Mouse (Mus musculus) embryonic facial prominence, embryonic 10.5 days (tissue): Measurements from ENCODE around the gene Rasgef1b. TPM values are rescaled to one million over a fixed set of nuclear protein-coding genes. Genes with fewer than 3 reads are reported as not detected.
A peak's percentile ranks its signal among the peaks of the same experiment; 100 is the strongest.

ENCODE experiments used
- DNase-seq: peaks from one replicate; pipeline ENCODE4 v3.0.0-alpha.2; 2017; ENCODE audit warnings: low spot score
- H3K27ac ChIP-seq: fragments of 300-500 bp; sonication (generic); replicated peaks from 2 replicates; pipeline ENCODE4 v1.5.1; 2016; ENCODE audit warnings: mild to moderate bottlenecking
- H3K27me3 ChIP-seq: fragments of 300-500 bp; sonication (generic); replicated peaks from 2 replicates; pipeline ENCODE4 v1.6.1; 2016; ENCODE audit warnings: low read depth, mild to moderate bottlenecking; ENCODE audit not compliant: poor library complexity, severe bottlenecking
- H3K36me3 ChIP-seq: fragments of 300-500 bp; sonication (generic); replicated peaks from 2 replicates; pipeline ENCODE4 v1.6.1; 2016; ENCODE audit warnings: mild to moderate bottlenecking, moderate library complexity
- H3K4me1 ChIP-seq: fragments of 300-500 bp; sonication (generic); 2 replicates; pipeline ENCODE4 v1.6.1; 2016
- H3K4me3 ChIP-seq: fragments of 300-500 bp; sonication (generic); 2 replicates; pipeline ENCODE4 v1.5.1; 2016; ENCODE audit warnings: mild to moderate bottlenecking, moderate library complexity
- H3K9me3 ChIP-seq: fragments of 300-500 bp; sonication (generic); 2 replicates; pipeline ENCODE4 v1.6.1; 2016; ENCODE audit warnings: mild to moderate bottlenecking
- whole genome bisulfite sequencing: fragments of 180-500 bp; shearing (Covaris S2); methylation state at CpG from one replicate; pipeline ENCODE4 v1.1.7; 2016; 5-methylcytosine and 5-hydroxymethylcytosine counted together
- polyA plus RNA-seq: library from polyadenylated mRNA; unstranded; fragments of >200 nt; fragmentation: Nextera tagmentation; extraction: Ambion mirVana; gene quantifications from 2 replicates; pipeline ENCODE4 v1.2.1, GENCODE M21; 2016

Gene Rasgef1b
- polyA plus RNA-seq, 1 experiment from 2014 or later = 11.8 TPM

- WGBS = 78% methylated on average over 5 of the region's 5 CpGs
- Histone ChIP-seq H3K4me1 (peaks cover 65% of the 10 kb centered on the region), H3K27me3 (peaks cover 77% of the 10 kb centered on the region), H3K9me3 (no peaks in the 10 kb centered on the region), H3K27ac (no peak overlapping the region), H3K36me3 (no peaks in the 10 kb centered on the region), H3K4me3 (no peak overlapping the region)
- DNase-seq = no peak
These were observed 340.7 kb downstream of the Rasgef1b start for GRCm38 (mm10) chr5:99388131-99388530.

- H3K27me3 ChIP-seq = peaks cover 79% of the 10 kb centered on the region
- WGBS = 72% methylated on average over 17 of the region's 17 CpGs
- no peak for DNase-seq
- no peak overlapping the region for H3K4me3 ChIP-seq
- H3K9me3 ChIP-seq = no peaks in the 10 kb centered on the region
- H3K36me3 ChIP-seq = no peaks in the 10 kb centered on the region
- no peak overlapping the region for H3K27ac ChIP-seq
- peaks cover 72% of the 10 kb centered on the region for H3K4me1 ChIP-seq
These were observed 341.5 kb downstream of the Rasgef1b start for GRCm38 (mm10) chr5:99387185-99387981.

- peaks cover 68% of the 10 kb centered on the region for H3K4me1 ChIP-seq
- H3K9me3 ChIP-seq = no peaks in the 10 kb centered on the region
- H3K4me3 ChIP-seq = no peak overlapping the region
- WGBS = 60% methylated on average over 14 of the region's 14 CpGs
- DNase-seq = no peak
- no peaks in the 10 kb centered on the region for H3K36me3 ChIP-seq
- peaks cover 75% of the 10 kb centered on the region for H3K27me3 ChIP-seq
- H3K27ac ChIP-seq = no peak overlapping the region
These were observed 342.5 kb downstream of the Rasgef1b start for GRCm38 (mm10) chr5:99386246-99386845.

GRCm38 (mm10) chr5:99385737-99386136 is 343.1 kb downstream of the Rasgef1b start:
- no peak for DNase-seq
- WGBS = 56% methylated on average over 8 of the region's 8 CpGs
- H3K27me3 ChIP-seq = peaks cover 69% of the 10 kb centered on the region
- no peaks in the 10 kb centered on the region for H3K36me3 ChIP-seq
- H3K9me3 ChIP-seq = no peaks in the 10 kb centered on the region
- H3K27ac ChIP-seq = no peak overlapping the region
- H3K4me3 ChIP-seq = no peak overlapping the region
- peaks cover 62% of the 10 kb centered on the region for H3K4me1 ChIP-seq

- H3K4me3 ChIP-seq = no peak overlapping the region
- WGBS = 42% methylated on average over 1 of the region's 1 CpGs
- H3K27me3 ChIP-seq = peaks cover 64% of the 10 kb centered on the region
- no peaks in the 10 kb centered on the region for H3K9me3 ChIP-seq
- peaks cover 61% of the 10 kb centered on the region for H3K4me1 ChIP-seq
- H3K36me3 ChIP-seq = no peaks in the 10 kb centered on the region
- DNase-seq = no peak
- H3K27ac ChIP-seq = no peak overlapping the region
These were observed 343.8 kb downstream of the Rasgef1b start for GRCm38 (mm10) chr5:99385090-99385489.

GRCm38 (mm10) chr5:99383783-99384281 is 345.0 kb downstream of the Rasgef1b start:
- Histone ChIP-seq H3K36me3 (no peaks in the 10 kb centered on the region), H3K27ac (no peak overlapping the region; the same call in 1 of the 2 replicates), H3K9me3 (no peaks in the 10 kb centered on the region), H3K27me3 (peaks cover 60% of the 10 kb centered on the region), H3K4me3 (no peak overlapping the region), H3K4me1 (peaks cover 72% of the 10 kb centered on the region)
- no peak for DNase-seq
- WGBS = 82% methylated on average over 13 of the region's 13 CpGs

GRCm38 (mm10) chr5:99382786-99383185 is 346.1 kb downstream of the Rasgef1b start:
- H3K27me3 ChIP-seq = peaks cover 53% of the 10 kb centered on the region
- no peaks in the 10 kb centered on the region for H3K36me3 ChIP-seq
- no peak for DNase-seq
- no peak overlapping the region for H3K27ac ChIP-seq
- WGBS = 82% methylated on average over 5 of the region's 5 CpGs
- H3K4me1 ChIP-seq = peaks cover 76% of the 10 kb centered on the region
- H3K4me3 ChIP-seq = no peak overlapping the region
- H3K9me3 ChIP-seq = no peaks in the 10 kb centered on the region

- Histone ChIP-seq H3K4me1 (peaks cover 68% of the 10 kb centered on the region), H3K27me3 (peaks cover 41% of the 10 kb centered on the region)
These were observed 347.2 kb downstream of the Rasgef1b start for GRCm38 (mm10) chr5:99381639-99382038.

GRCm38 (mm10) chr5:99380882-99381281 is 348.0 kb downstream of the Rasgef1b start:
- no peak for DNase-seq
- no peak overlapping the region for H3K27ac ChIP-seq
- H3K4me3 ChIP-seq = no peak overlapping the region
- H3K9me3 ChIP-seq = no peaks in the 10 kb centered on the region
- H3K4me1 ChIP-seq = peaks cover 61% of the 10 kb centered on the region
- WGBS = 92% methylated on average over 9 of the region's 9 CpGs
- peaks cover 36% of the 10 kb centered on the region for H3K27me3 ChIP-seq
- H3K36me3 ChIP-seq = no peaks in the 10 kb centered on the region

More at GRCm38 (mm10) chr5:99381639-99382038, 347.2 kb downstream of the Rasgef1b start:
- Histone ChIP-seq H3K36me3 (no peaks in the 10 kb centered on the region), H3K4me3 (no peak overlapping the region), H3K27ac (no peak overlapping the region), H3K9me3 (no peaks in the 10 kb centered on the region)
- 87% methylated on average over 2 of the region's 2 CpGs for WGBS
- no peak for DNase-seq

GRCm38 (mm10) chr5:99380166-99380565 is 348.7 kb downstream of the Rasgef1b start:
- WGBS = 55% methylated on average over 12 of the region's 12 CpGs
- H3K36me3 ChIP-seq = no peaks in the 10 kb centered on the region
- peaks cover 36% of the 10 kb centered on the region for H3K27me3 ChIP-seq
- no peaks in the 10 kb centered on the region for H3K9me3 ChIP-seq
- H3K4me1 ChIP-seq = peaks cover 60% of the 10 kb centered on the region
- DNase-seq = no peak
- no peak overlapping the region for H3K4me3 ChIP-seq
- peak overlapping the region; percentile 35 for H3K27ac ChIP-seq

GRCm38 (mm10) chr5:99378437-99379226 is 350.2 kb downstream of the Rasgef1b start:
- Histone ChIP-seq H3K9me3 (no peaks in the 10 kb centered on the region), H3K36me3 (no peaks in the 10 kb centered on the region), H3K4me3 (no peak overlapping the region), H3K27ac (no peak overlapping the region; the same call in 1 of the 2 replicates), H3K27me3 (peaks cover 26% of the 10 kb centered on the region), H3K4me1 (peaks cover 44% of the 10 kb centered on the region)
- WGBS = 67% methylated on average over 11 of the region's 11 CpGs
- DNase-seq = no peak

- 79% methylated on average over 7 of the region's 7 CpGs for WGBS
- Histone ChIP-seq H3K36me3 (no peaks in the 10 kb centered on the region), H3K27ac (no peak overlapping the region), H3K4me1 (peaks cover 36% of the 10 kb centered on the region), H3K4me3 (no peak overlapping the region), H3K27me3 (0 out of 2 replicates have a peak, but pooled peaks cover 13% of the 10 kb centered on the region), H3K9me3 (no peaks in the 10 kb centered on the region)
- DNase-seq = no peak
These were observed 353.1 kb downstream of the Rasgef1b start for GRCm38 (mm10) chr5:99375725-99376124.
